Mouse (Mus musculus): ENCODE data around the gene Tor1aip2. TPM values are rescaled to one million over a fixed set of nuclear protein-coding genes. Genes with fewer than 3 reads are reported as not detected.

The Tor1aip2 gene
- polyA plus RNA-seq, 1 experiment from 2014 or later, result 123 TPM

DNA sequence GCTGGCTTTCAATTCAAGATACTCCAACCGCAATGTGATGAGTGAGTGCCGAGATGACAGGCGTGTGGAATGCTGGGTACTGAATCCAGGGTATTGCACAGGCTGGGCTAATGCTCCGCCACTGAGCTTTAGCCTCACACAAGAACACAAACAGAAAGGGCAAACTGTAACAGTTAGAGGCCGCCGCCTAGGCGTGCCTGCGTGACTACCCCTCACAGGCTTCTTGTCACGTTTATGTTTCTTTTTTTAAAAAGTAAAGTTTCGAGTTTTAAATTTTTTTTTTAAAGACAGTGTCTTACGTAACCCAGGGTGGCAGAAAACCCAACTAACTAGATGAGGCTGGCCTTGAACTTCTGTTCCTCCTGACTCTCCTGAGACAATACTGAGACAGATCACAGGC, 29.3 kb upstream of the Tor1aip2 start:
- no peak for ATAC-seq (ENCODE audit: low FRiP score)
- Histone ChIP-seq H3K9me3 (ENCODE audit: control insufficient read depth, low read length) (no peaks in the 10 kb centered on the region), H3K4me2 (replicated peaks; ENCODE audit: low read depth, low read length) (no peak overlapping the region), H3K27me3 (ENCODE audit: control insufficient read depth, insufficient read depth, low read length) (no peaks in the 10 kb centered on the region), H3K4me3 (ENCODE audit: low read depth, low read length) (no peak overlapping the region), H3K9ac (ENCODE audit: low read depth, low read length) (no peak overlapping the region), H3K4me1 (replicated peaks; ENCODE audit: control insufficient read depth, insufficient read depth, low read length) (no peaks in the 10 kb centered on the region), H3K36me3 (ENCODE audit: control insufficient read depth, insufficient read depth, low read length) (peaks cover 2% of the 10 kb centered on the region; the same call in 1 of the 2 replicates), H3K27ac (ENCODE audit: low read depth, low read length) (no peak overlapping the region)
- no peak for DNase-seq (ENCODE audit: low spot score)
- WGBS, result 95% methylated on average over 11 of the region's 11 CpGs

DNA sequence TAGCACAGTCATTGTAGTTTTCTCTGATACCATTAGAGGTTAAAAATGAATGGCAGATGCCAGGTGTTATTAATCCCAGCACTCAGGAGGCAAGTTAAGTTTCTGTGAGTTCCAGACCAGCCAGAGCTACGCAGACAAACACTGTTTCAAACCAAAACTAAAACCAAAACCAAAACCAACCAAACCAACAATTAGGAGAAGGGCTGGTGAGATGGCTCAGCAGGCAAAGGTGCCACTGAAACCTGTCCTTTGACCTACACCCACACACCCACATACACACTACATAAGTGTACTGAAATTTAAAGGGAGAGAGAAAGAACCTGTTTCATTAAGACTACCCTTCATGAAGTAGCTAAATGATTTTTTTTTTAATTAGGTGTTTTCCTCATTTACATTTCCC, 26.2 kb upstream of the Tor1aip2 start:
- Histone ChIP-seq H3K36me3 (ENCODE audit: control insufficient read depth, insufficient read depth, low read length) (peaks cover 2% of the 10 kb centered on the region; the same call in 1 of the 2 replicates), H3K4me3 (ENCODE audit: low read depth, low read length) (no peak overlapping the region), H3K4me1 (replicated peaks; ENCODE audit: control insufficient read depth, insufficient read depth, low read length) (no peaks in the 10 kb centered on the region), H3K27me3 (ENCODE audit: control insufficient read depth, insufficient read depth, low read length) (no peaks in the 10 kb centered on the region), H3K27ac (ENCODE audit: low read depth, low read length) (no peak overlapping the region), H3K9me3 (ENCODE audit: control insufficient read depth, low read length) (no peaks in the 10 kb centered on the region), H3K4me2 (replicated peaks; ENCODE audit: low read depth, low read length) (no peak overlapping the region), H3K9ac (ENCODE audit: low read depth, low read length) (no peak overlapping the region)
- ATAC-seq (ENCODE audit: low FRiP score), result no peak
- no peak for DNase-seq (ENCODE audit: low spot score)
- WGBS, result 97% methylated on average over 1 of the region's 1 CpGs

DNA sequence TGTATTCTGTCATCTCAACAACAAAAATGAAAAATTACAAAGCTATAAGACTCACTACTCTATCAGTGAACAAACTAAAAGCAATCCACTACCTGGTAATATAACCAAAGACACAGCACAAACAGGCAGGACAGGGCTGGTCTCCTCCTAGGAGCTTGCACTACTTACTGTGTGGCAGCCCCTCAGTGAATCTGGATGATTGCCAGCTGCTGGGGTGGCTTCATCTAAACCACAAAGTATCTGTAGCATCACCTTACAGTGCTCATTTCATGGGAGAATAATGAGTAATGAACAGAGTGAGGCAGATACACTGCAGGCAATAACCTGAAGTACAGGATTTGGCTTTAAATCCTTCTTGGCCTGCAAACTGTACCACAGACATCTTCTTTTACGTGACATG, 15.4 kb upstream of the Tor1aip2 start:
- Histone ChIP-seq H3K4me2 (replicated peaks; ENCODE audit: low read depth, low read length) (no peak overlapping the region), H3K4me3 (ENCODE audit: low read depth, low read length) (no peak overlapping the region), H3K27me3 (ENCODE audit: control insufficient read depth, insufficient read depth, low read length) (no peaks in the 10 kb centered on the region), H3K36me3 (ENCODE audit: control insufficient read depth, insufficient read depth, low read length) (peaks cover 2% of the 10 kb centered on the region; the same call in 1 of the 2 replicates), H3K9ac (ENCODE audit: low read depth, low read length) (no peak overlapping the region), H3K9me3 (ENCODE audit: control insufficient read depth, low read length) (no peaks in the 10 kb centered on the region), H3K27ac (ENCODE audit: low read depth, low read length) (no peak overlapping the region), H3K4me1 (replicated peaks; ENCODE audit: control insufficient read depth, insufficient read depth, low read length) (no peaks in the 10 kb centered on the region)
- 100% methylated on average over 1 of the region's 1 CpGs for WGBS
- ATAC-seq (ENCODE audit: low FRiP score) (no peak), DNase-seq (ENCODE audit: low spot score) (no peak)

DNA sequence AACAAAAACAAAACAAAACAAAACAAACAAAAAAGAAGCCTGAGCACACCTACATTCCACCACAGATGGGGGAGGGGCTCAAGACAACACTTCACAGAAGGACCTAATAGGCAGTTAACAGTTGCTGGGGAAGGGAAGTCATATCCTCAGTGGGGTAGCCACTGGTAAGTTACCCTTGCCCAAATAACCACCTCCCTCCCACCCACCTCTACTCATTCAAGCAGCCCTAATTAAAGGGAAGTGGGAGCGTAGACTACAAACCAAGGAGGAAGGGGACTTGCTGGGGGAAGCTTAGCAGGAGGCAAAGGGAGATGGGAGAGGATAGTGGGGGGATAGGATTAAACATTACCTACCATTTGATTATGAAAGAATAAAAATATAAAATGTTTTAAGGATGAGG, 14.8 kb upstream of the Tor1aip2 start:
- Histone ChIP-seq H3K9me3 (ENCODE audit: control insufficient read depth, low read length) (no peaks in the 10 kb centered on the region), H3K36me3 (ENCODE audit: control insufficient read depth, insufficient read depth, low read length) (peaks cover 2% of the 10 kb centered on the region; the same call in 1 of the 2 replicates), H3K27ac (ENCODE audit: low read depth, low read length) (no peak overlapping the region), H3K4me2 (replicated peaks; ENCODE audit: low read depth, low read length) (no peak overlapping the region), H3K4me1 (replicated peaks; ENCODE audit: control insufficient read depth, insufficient read depth, low read length) (no peaks in the 10 kb centered on the region), H3K9ac (ENCODE audit: low read depth, low read length) (no peak overlapping the region), H3K4me3 (ENCODE audit: low read depth, low read length) (no peak overlapping the region), H3K27me3 (ENCODE audit: control insufficient read depth, insufficient read depth, low read length) (no peaks in the 10 kb centered on the region)
- ATAC-seq (ENCODE audit: low FRiP score) (no peak), DNase-seq (ENCODE audit: low spot score) (no peak)
- WGBS, result 100% methylated on average over 1 of the region's 1 CpGs

DNA sequence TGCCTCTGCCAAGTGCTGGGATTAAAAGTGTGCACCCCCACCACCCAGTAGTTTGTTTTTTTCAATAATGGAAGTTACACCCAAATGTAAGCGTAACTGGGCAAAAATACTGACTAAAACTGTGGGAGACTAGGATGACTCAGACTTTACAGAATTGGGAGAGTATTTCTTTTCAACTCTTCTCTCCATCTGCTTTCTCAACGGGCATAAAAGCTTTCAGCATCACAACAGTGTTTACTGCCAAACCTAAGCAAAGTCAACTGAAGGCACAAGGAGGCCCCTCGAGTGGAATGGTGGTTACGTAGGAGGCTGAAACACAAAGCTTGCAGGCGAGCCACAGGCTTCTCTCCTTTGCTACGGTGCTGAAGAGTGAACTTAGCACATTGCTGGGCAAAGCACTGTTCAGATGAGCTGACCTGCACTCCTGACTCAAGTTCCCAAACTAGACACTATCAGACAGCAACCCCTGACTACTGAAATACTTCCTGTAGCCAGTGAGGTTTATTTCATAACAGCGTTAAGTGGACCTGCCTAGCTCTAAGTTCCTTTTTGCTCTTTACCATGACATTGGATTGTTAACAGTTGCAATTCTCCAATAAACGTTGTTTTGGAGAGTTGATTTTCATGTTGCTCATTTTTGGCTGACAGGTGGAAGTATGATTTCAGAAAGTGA, 10.2 kb upstream of the Tor1aip2 start:
- H3K27me3 ChIP-seq (ENCODE audit: control insufficient read depth, insufficient read depth, low read length), result no peaks in the 10 kb centered on the region
- H3K36me3 ChIP-seq (ENCODE audit: control insufficient read depth, insufficient read depth, low read length), result no peaks in the 10 kb centered on the region; the same call in 1 of the 2 replicates
- ATAC-seq (ENCODE audit: low FRiP score) (no peak), DNase-seq (ENCODE audit: low spot score) (no peak)
- H3K27ac ChIP-seq (ENCODE audit: low read depth, low read length), result no peak overlapping the region
- no peaks in the 10 kb centered on the region for H3K9me3 ChIP-seq (ENCODE audit: control insufficient read depth, low read length)
- H3K4me2 ChIP-seq (replicated peaks; ENCODE audit: low read depth, low read length), result no peak overlapping the region
- WGBS, result 88% methylated on average over 8 of the region's 8 CpGs
- no peaks in the 10 kb centered on the region for H3K4me1 ChIP-seq (replicated peaks; ENCODE audit: control insufficient read depth, insufficient read depth, low read length)
- no peak overlapping the region for H3K4me3 ChIP-seq (ENCODE audit: low read depth, low read length)
- no peak overlapping the region for H3K9ac ChIP-seq (ENCODE audit: low read depth, low read length)

DNA sequence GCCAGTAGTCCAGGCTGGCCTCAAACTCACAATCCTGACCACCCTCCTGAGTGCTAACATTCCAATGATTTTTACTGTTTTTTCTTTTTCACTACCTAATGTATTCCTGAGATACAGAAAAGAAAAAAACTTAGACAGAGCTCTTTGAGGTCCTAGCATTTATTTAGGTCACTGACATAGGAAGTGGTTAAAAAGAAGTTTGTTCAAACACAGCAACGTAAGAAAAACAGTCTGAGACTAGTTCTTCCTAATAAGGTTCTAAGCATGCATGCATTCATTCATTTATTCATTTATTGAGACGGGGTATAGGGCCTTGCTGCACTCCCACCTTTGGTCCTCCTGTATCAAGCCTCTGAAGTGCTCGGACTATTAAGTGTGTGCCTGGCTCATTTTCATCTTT, 7.4 kb upstream of the Tor1aip2 start:
- H3K9me3 ChIP-seq (ENCODE audit: control insufficient read depth, low read length), result no peaks in the 10 kb centered on the region
- H3K4me2 ChIP-seq (replicated peaks; ENCODE audit: low read depth, low read length), result no peak overlapping the region
- ATAC-seq (ENCODE audit: low FRiP score), result no peak
- no peak overlapping the region for H3K4me3 ChIP-seq (ENCODE audit: low read depth, low read length)
- no peaks in the 10 kb centered on the region for H3K27me3 ChIP-seq (ENCODE audit: control insufficient read depth, insufficient read depth, low read length)
- H3K4me1 ChIP-seq (replicated peaks; ENCODE audit: control insufficient read depth, insufficient read depth, low read length), result no peaks in the 10 kb centered on the region
- WGBS, result 90% methylated on average over 3 of the region's 3 CpGs
- no peak overlapping the region for H3K27ac ChIP-seq (ENCODE audit: low read depth, low read length)
- peaks cover 2% of the 10 kb centered on the region; the same call in 1 of the 2 replicates for H3K36me3 ChIP-seq (ENCODE audit: control insufficient read depth, insufficient read depth, low read length)
- no peak overlapping the region for H3K9ac ChIP-seq (ENCODE audit: low read depth, low read length)
- DNase-seq (ENCODE audit: low spot score), result no peak

- peaks cover 2% of the 10 kb centered on the region; the same call in 1 of the 2 replicates for H3K36me3 ChIP-seq (ENCODE audit: control insufficient read depth, insufficient read depth, low read length)
- H3K9ac ChIP-seq (ENCODE audit: low read depth, low read length), result no peak overlapping the region
- no peak overlapping the region for H3K27ac ChIP-seq (ENCODE audit: low read depth, low read length)
- DNase-seq (ENCODE audit: low spot score), result no peak
- WGBS, result 90% methylated on average over 4 of the region's 4 CpGs
- no peak overlapping the region for H3K4me3 ChIP-seq (ENCODE audit: low read depth, low read length)
- H3K27me3 ChIP-seq (ENCODE audit: control insufficient read depth, insufficient read depth, low read length), result no peaks in the 10 kb centered on the region
- H3K4me2 ChIP-seq (replicated peaks; ENCODE audit: low read depth, low read length), result no peak overlapping the region
- no peaks in the 10 kb centered on the region for H3K4me1 ChIP-seq (replicated peaks; ENCODE audit: control insufficient read depth, insufficient read depth, low read length)
- no peak for ATAC-seq (ENCODE audit: low FRiP score)
- H3K9me3 ChIP-seq (ENCODE audit: control insufficient read depth, low read length), result no peaks in the 10 kb centered on the region
These were observed 6.7 kb upstream of the Tor1aip2 start for GRCm38 (mm10) chr1:156028340-156028975.

GRCm38 (mm10) chr1:156033921-156034320, 1.3 kb upstream of the Tor1aip2 start:
- Histone ChIP-seq H3K9me3 (ENCODE audit: control insufficient read depth, low read length) (no peaks in the 10 kb centered on the region), H3K4me2 (replicated peaks; ENCODE audit: low read depth, low read length) (no peak overlapping the region), H3K4me3 (ENCODE audit: low read depth, low read length) (no peak overlapping the region), H3K27ac (ENCODE audit: low read depth, low read length) (no peak overlapping the region), H3K36me3 (ENCODE audit: control insufficient read depth, insufficient read depth, low read length) (peaks cover 4% of the 10 kb centered on the region; the same call in 1 of the 2 replicates), H3K4me1 (replicated peaks; ENCODE audit: control insufficient read depth, insufficient read depth, low read length) (no peaks in the 10 kb centered on the region), H3K27me3 (ENCODE audit: control insufficient read depth, insufficient read depth, low read length) (no peaks in the 10 kb centered on the region), H3K9ac (ENCODE audit: low read depth, low read length) (no peak overlapping the region)
- WGBS, result 96% methylated on average over 7 of the region's 7 CpGs
- DNase-seq (ENCODE audit: low spot score), result no peak
- ATAC-seq (ENCODE audit: low FRiP score), result no peak

- Histone ChIP-seq H3K27me3 (ENCODE audit: control insufficient read depth, insufficient read depth, low read length) (no peaks in the 10 kb centered on the region), H3K9me3 (ENCODE audit: control insufficient read depth, low read length) (no peaks in the 10 kb centered on the region), H3K9ac (ENCODE audit: low read depth, low read length) (peak overlapping the region; percentile 94), H3K27ac (ENCODE audit: low read depth, low read length) (no peak overlapping the region), H3K36me3 (ENCODE audit: control insufficient read depth, insufficient read depth, low read length) (peaks cover 4% of the 10 kb centered on the region; the same call in 1 of the 2 replicates), H3K4me1 (replicated peaks; ENCODE audit: control insufficient read depth, insufficient read depth, low read length) (no peaks in the 10 kb centered on the region), H3K4me2 (replicated peaks; ENCODE audit: low read depth, low read length) (peak overlapping the region; percentile 59), H3K4me3 (ENCODE audit: low read depth, low read length) (peak overlapping the region; percentile 72)
- DNase-seq (ENCODE audit: low spot score), result no peak
- ATAC-seq (ENCODE audit: low FRiP score), result no peak
- WGBS, result 71% methylated on average over 1 of the region's 1 CpGs
These were observed 542 bp upstream of the Tor1aip2 start for GRCm38 (mm10) chr1:156034661-156035060.

All from hindbrain, embryonic 11.5 days (tissue).